Mouse (Mus musculus): Measurements from ENCODE around the gene Rps12. TPM values are rescaled to one million over a fixed set of nuclear protein-coding genes. Genes with fewer than 3 reads are reported as not detected.

Gene Rps12
- polyA plus RNA-seq, 1 experiment from 2014 or later, result 114 TPM

- no peak overlapping the region for H3K4me2 ChIP-seq
- no peak for ATAC-seq (replicated peaks; ENCODE audit: insufficient number of reproducible peaks, low FRiP score, low TSS enrichment)
- H3K27me3 ChIP-seq (ENCODE audit: control insufficient read depth, insufficient read depth, low read length), result no peaks in the 10 kb centered on the region
- no peak overlapping the region for H3K27ac ChIP-seq (ENCODE audit: low read depth, low read length)
- no peaks in the 10 kb centered on the region for H3K9me3 ChIP-seq (replicated peaks; ENCODE audit: control insufficient read depth, low read length)
- H3K36me3 ChIP-seq (ENCODE audit: control insufficient read depth, insufficient read depth, low read length), result peaks cover 10% of the 10 kb centered on the region; the same call in 1 of the 2 replicates
- no peak overlapping the region for H3K4me3 ChIP-seq (ENCODE audit: low read depth, low read length)
- WGBS (ENCODE audit: insufficient replicate concordance), result 77% methylated on average over 11 of the region's 11 CpGs
- 0 out of 2 replicates have a peak, but pooled peaks cover 3% of the 10 kb centered on the region for H3K4me1 ChIP-seq (ENCODE audit: control insufficient read depth, insufficient read depth, low read length)
- H3K9ac ChIP-seq (ENCODE audit: low read depth, low read length), result no peak overlapping the region
Observed at GRCm38 (mm10) chr10:23781760-23782735, 5.0 kb downstream of the Rps12 start.

- no peak overlapping the region for H3K4me2 ChIP-seq
- peaks cover 10% of the 10 kb centered on the region; the same call in 1 of the 2 replicates for H3K36me3 ChIP-seq (ENCODE audit: control insufficient read depth, insufficient read depth, low read length)
- ATAC-seq (replicated peaks; ENCODE audit: insufficient number of reproducible peaks, low FRiP score, low TSS enrichment), result no peak
- WGBS (ENCODE audit: insufficient replicate concordance), result 81% methylated on average over 6 of the region's 6 CpGs
- no peak overlapping the region for H3K4me3 ChIP-seq (ENCODE audit: low read depth, low read length)
- H3K9me3 ChIP-seq (replicated peaks; ENCODE audit: control insufficient read depth, low read length), result no peaks in the 10 kb centered on the region
- no peak overlapping the region for H3K27ac ChIP-seq (ENCODE audit: low read depth, low read length)
- H3K9ac ChIP-seq (ENCODE audit: low read depth, low read length), result no peak overlapping the region
- H3K4me1 ChIP-seq (ENCODE audit: control insufficient read depth, insufficient read depth, low read length), result 0 out of 2 replicates have a peak, but pooled peaks cover 1% of the 10 kb centered on the region
- H3K27me3 ChIP-seq (ENCODE audit: control insufficient read depth, insufficient read depth, low read length), result no peaks in the 10 kb centered on the region
Observed at GRCm38 (mm10) chr10:23780539-23781275, 6.4 kb downstream of the Rps12 start.

GRCm38 (mm10) chr10:23777288-23777945, 9.7 kb downstream of the Rps12 start:
- H3K9me3 ChIP-seq (replicated peaks; ENCODE audit: control insufficient read depth, low read length), result no peaks in the 10 kb centered on the region
- H3K9ac ChIP-seq (ENCODE audit: low read depth, low read length), result no peak overlapping the region
- no peak for ATAC-seq (replicated peaks; ENCODE audit: insufficient number of reproducible peaks, low FRiP score, low TSS enrichment)
- H3K4me3 ChIP-seq (ENCODE audit: low read depth, low read length), result no peak overlapping the region
- no peak overlapping the region for H3K27ac ChIP-seq (ENCODE audit: low read depth, low read length)
- H3K27me3 ChIP-seq (ENCODE audit: control insufficient read depth, insufficient read depth, low read length), result no peaks in the 10 kb centered on the region
- H3K4me1 ChIP-seq (ENCODE audit: control insufficient read depth, insufficient read depth, low read length), result no peaks in the 10 kb centered on the region
- H3K36me3 ChIP-seq (ENCODE audit: control insufficient read depth, insufficient read depth, low read length), result 0 out of 2 replicates have a peak, but pooled peaks cover 2% of the 10 kb centered on the region
- H3K4me2 ChIP-seq, result no peak overlapping the region
- WGBS (ENCODE audit: insufficient replicate concordance), result 30% methylated on average over 5 of the region's 5 CpGs

GRCm38 (mm10) chr10:23754166-23754565, 32.9 kb downstream of the Rps12 start:
- ATAC-seq (replicated peaks; ENCODE audit: insufficient number of reproducible peaks, low FRiP score, low TSS enrichment), result no peak
- Histone ChIP-seq H3K4me1 (ENCODE audit: control insufficient read depth, insufficient read depth, low read length) (no peaks in the 10 kb centered on the region), H3K4me2 (no peak overlapping the region), H3K27me3 (ENCODE audit: control insufficient read depth, insufficient read depth, low read length) (no peaks in the 10 kb centered on the region), H3K4me3 (ENCODE audit: low read depth, low read length) (no peak overlapping the region), H3K27ac (ENCODE audit: low read depth, low read length) (no peak overlapping the region), H3K36me3 (ENCODE audit: control insufficient read depth, insufficient read depth, low read length) (no peaks in the 10 kb centered on the region), H3K9ac (ENCODE audit: low read depth, low read length) (no peak overlapping the region), H3K9me3 (replicated peaks; ENCODE audit: control insufficient read depth, low read length) (no peaks in the 10 kb centered on the region)
- WGBS (ENCODE audit: insufficient replicate concordance), result 69% methylated on average over 7 of the region's 7 CpGs

Other genes starting within 250 kb of the Rps12 start
- gene Slc18b1, start 9.7 kb upstream of the Rps12 start, polyA plus RNA-seq (2014; fragmentation: Nextera tagmentation; extraction: Ambion mirVana), result 8.1 and 9.3 TPM in 2 replicates
- not detected in 2 replicates for gene Vnn3, start 64.2 kb upstream of the Rps12 start, polyA plus RNA-seq (2014; fragmentation: Nextera tagmentation; extraction: Ambion mirVana)
- 7.0 and 7.3 TPM in 2 replicates for gene Vnn1, start 107.4 kb upstream of the Rps12 start, polyA plus RNA-seq (2014; fragmentation: Nextera tagmentation; extraction: Ambion mirVana)
- gene Taar1, start 133.1 kb upstream of the Rps12 start, polyA plus RNA-seq (2014; fragmentation: Nextera tagmentation; extraction: Ambion mirVana), result not detected in 2 replicates
- gene Taar2, start 151.3 kb upstream of the Rps12 start, polyA plus RNA-seq (2014; fragmentation: Nextera tagmentation; extraction: Ambion mirVana), result not detected in 2 replicates
- gene Taar3, start 162.3 kb upstream of the Rps12 start, polyA plus RNA-seq (2014; fragmentation: Nextera tagmentation; extraction: Ambion mirVana), result not detected in 2 replicates
- not detected in 2 replicates for gene Taar4, start 173.2 kb upstream of the Rps12 start, polyA plus RNA-seq (2014; fragmentation: Nextera tagmentation; extraction: Ambion mirVana)
- gene Taar5, start 183.4 kb upstream of the Rps12 start, polyA plus RNA-seq (2014; fragmentation: Nextera tagmentation; extraction: Ambion mirVana), result not detected in 2 replicates
- gene Taar6, start 198.4 kb upstream of the Rps12 start, polyA plus RNA-seq (2014; fragmentation: Nextera tagmentation; extraction: Ambion mirVana), result not detected in 2 replicates
- gene Taar7a, start 206.2 kb upstream of the Rps12 start, polyA plus RNA-seq (2014; fragmentation: Nextera tagmentation; extraction: Ambion mirVana), result not detected in 2 replicates
- not detected in 2 replicates for gene Taar7b, start 212.7 kb upstream of the Rps12 start, polyA plus RNA-seq (2014; fragmentation: Nextera tagmentation; extraction: Ambion mirVana)
- not detected in 2 replicates for gene Taar7d, start 239.9 kb upstream of the Rps12 start, polyA plus RNA-seq (2014; fragmentation: Nextera tagmentation; extraction: Ambion mirVana)

All from heart, embryonic 11.5 days (tissue).